Mouse (Mus musculus) lung, adult 18-20 months (tissue): ENCODE results near the gene Kcns1.
"Not testable (repeated sequence)": the region's sequence is repeated elsewhere in the genome, so short reads cannot be mapped to it uniquely, and the experiment has no call there.

Experiments
- DNase-seq, 2 experiments: peaks; one replicate each; pipeline ENCODE4 v3.0.0; 2022; ENCODE audit warnings: mixed read lengths in 2 of 2

The Kcns1 gene

GRCm38 (mm10) chr2:164170902-164171301 is at the start of gene Kcns1:
Gene Kcns1, minus strand, starts transcription at chr2:164171113.
- no peak for DNase-seq

DNA sequence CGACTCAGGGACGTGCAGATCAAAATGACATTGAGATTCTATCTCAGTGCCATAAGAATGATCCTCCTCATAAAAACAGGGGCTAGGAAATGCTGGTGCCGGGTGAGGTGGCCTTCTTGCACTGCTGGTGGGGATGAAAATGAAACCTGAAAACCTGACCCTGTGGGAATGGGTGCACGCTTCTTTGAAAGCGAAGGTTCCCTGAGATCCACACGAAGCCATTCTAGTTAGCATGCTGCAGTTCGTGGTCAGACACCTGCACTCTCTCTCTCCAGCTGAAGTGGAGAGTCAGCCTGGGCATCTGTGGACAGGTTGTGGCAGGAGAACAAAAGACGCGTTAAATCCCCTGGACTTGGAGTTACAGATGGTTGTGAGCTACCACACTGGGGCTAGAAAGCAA is 48.4 kb upstream of the Kcns1 start:
- DNase-seq, result no peak

GRCm38 (mm10) chr2:164212711-164213110 is 41.8 kb upstream of the Kcns1 start:
- DNase-seq, result no peak

DNA sequence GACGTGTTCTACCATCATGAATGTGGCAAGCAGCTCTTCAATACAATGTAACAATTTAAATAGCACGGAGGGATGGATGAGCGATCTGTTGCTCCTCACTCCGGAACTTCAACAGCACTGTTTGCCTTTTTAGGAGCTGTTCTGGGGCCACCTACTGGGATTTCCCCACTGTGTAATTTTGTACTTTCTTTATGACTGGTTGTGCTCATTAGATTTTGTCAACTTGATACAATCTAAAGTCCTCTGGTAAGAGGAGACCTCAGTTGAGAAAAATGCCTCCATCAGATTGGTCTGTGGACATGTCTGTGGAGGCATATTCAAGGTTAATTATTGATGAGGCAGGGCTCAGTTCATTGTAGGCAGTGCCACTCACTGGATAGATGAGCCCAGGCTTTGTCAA is 40.0 kb upstream of the Kcns1 start:
- no peak for DNase-seq

DNA sequence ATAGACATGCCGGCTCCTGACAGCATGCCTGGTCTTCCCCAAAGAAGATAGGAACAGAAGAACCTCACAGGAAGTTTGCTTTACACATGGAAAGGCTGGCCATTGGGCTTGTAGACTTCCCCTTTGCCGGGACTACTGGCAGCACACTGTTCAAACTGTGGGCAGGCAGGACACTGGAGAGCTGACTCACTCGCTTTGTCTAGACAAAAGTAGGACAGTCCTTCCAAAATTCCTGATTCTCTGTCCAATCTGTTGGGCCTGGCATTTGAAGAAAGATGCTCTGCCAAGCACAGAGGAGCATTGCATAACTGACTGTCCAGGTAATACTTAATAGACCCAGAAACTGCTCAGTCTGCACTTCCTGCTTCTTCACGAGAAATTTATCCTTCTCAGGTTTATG is 35.8 kb upstream of the Kcns1 start:
- no peak for DNase-seq

DNA sequence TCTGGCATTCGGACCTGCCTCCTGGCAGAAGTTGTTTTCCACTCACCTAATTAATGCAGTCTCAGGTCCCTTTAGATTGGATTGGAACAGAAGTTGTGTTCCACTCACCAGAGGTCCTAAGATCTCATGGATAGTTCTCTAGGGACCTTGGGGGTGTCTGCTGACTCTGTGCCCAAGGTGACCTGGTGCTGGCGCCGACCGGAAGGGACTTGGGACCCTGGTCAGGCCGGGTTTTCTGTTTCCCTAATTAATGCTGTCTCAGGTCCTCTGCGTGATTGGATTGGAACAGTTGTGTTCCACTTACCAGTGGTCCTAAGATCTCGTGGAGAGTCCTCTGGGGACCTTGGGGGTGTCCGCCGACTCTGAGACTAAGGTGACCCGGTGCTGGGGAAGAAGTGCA is 35.1 kb upstream of the Kcns1 start:
- DNase-seq, result not testable (repeated sequence)

DNA sequence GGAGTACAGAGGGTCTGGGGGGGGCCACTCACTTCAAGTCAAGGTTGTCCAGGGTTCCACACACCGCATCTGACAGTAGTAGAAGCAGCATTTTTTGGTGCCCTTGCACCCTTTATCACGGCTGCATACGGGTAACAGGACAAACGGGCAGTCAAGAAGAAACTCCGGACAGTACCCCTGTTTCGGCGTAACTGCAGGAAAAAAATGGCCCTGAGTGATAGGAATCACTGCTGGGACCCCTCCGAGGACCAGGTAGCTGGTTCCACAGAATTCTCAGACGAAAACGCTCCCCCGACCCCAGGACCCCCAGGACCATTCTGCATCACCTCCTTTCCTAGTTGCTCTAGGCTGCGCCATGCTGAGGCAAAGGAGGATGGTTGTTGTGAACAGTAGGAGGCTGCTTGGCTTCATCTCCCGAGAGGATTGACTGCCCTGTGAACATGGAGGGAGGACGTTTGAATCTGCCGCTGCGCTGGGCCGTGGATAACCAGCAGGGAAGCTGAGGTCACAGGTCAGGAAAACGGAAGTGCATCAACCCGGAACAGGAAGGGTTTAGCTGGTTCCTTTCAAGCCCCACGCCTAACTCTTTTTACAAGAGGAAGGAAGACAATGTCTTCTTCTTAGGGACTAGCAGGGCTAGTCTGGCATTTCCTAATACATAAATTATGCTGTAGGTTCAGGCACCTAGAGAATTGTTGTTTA is 28.9 kb upstream of the Kcns1 start, which contains the start of gene Wfdc15a:
Gene Wfdc15a, minus strand, starts transcription at position 505 of the 702 bp plus-strand sequence.
- DNase-seq, result no peak

DNA sequence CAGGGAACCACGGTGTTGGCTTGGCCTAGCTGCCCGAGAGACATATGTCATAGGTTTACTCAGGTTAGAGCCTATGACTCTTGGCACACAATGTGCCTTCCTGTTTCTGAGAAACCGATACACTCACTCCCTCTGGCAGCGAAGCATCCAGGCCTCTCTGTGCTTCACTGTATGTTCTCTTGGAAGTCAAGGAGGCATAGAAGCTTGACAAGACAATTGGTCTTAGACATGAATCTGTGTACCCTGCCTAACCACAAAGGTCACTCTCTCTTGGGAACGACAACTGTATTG is 25.7 kb upstream of the Kcns1 start:
- DNase-seq, result no peak

GRCm38 (mm10) chr2:164195971-164196699 is 25.2 kb upstream of the Kcns1 start:
- no peak for DNase-seq

GRCm38 (mm10) chr2:164194959-164195630 is 24.2 kb upstream of the Kcns1 start:
- no peak for DNase-seq

DNA sequence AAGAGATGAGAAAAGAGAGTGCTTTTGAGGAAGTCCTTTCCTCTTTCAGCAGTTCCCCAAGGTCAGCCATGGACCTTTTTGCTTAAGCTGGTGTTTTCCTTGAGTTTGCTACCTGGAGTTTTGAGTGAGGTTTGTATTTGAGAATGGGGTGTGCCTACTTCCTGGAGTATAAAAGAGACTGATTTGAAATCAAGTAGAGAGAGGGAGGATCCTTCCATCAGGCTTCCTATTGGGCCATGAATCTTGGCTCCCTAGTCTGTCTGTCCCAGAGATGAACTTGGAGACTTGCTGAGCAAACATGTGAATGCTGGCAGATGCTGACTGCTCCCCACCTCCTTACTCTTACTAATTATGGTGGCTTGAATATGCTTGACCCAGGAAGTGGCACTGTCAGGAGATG is 21.4 kb upstream of the Kcns1 start:
- no peak for DNase-seq

- DNase-seq, result peak in 1 of 2 experiments; percentile 36
Observed at GRCm38 (mm10) chr2:164190576-164190975, 19.7 kb upstream of the Kcns1 start, which contains the start of gene Wfdc12. Gene Wfdc12, minus strand, starts transcription at chr2:164190608.

DNA sequence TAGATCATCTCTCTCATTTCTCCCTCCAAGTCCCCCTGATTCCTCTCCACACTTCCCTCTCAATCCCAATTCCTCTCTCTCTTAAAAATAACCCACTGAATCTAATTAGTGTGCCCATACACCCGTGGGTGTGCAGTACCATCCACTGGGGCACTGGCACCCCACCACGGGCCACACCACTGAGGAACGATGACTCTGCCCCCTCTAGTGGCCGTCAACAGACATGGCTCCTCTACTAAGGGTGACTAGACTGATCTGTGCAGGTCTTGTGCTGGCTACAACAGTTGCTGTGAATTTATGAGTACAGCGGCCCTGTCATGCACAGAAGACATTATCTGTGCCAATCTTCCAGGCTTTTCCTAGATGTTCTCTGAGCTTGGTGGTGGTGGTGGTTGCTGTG is 17.8 kb upstream of the Kcns1 start:
- DNase-seq, result no peak

- DNase-seq, result no peak
Observed at GRCm38 (mm10) chr2:164184145-164184719, 13.3 kb upstream of the Kcns1 start.

- DNase-seq, result no peak
Observed at GRCm38 (mm10) chr2:164183340-164183739, 12.4 kb upstream of the Kcns1 start.

DNA sequence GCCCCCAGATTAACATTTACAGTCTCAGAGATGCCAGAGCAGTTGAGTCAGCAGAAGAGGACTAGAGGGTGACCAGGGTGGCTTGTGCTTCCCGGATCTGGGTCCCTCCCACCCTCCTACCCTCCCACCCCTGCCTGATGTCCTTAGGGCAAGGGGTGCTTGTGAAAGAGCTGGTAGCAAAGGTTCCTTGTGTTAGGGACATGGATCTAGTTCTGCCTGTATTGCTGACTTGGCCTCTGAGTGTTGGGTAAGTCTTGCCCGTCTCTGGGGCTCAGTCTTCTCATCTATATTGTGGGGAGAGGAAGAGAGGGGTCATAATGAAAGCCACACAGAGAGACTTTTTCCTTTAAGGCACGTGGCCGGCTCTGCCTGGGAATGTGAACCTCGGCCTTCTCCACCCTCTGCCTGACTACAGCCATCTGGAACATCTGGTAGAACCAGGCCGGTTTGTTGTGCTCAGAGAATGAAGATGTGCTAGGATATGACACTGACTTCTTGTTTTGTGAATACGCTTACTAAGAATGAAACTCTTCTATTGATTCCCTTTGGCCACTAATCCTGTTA is 11.9 kb upstream of the Kcns1 start, which contains the start of gene Wfdc5:
Gene Wfdc5, minus strand, starts transcription at position 51 of the 564 bp plus-strand sequence.
- DNase-seq, result no peak

DNA sequence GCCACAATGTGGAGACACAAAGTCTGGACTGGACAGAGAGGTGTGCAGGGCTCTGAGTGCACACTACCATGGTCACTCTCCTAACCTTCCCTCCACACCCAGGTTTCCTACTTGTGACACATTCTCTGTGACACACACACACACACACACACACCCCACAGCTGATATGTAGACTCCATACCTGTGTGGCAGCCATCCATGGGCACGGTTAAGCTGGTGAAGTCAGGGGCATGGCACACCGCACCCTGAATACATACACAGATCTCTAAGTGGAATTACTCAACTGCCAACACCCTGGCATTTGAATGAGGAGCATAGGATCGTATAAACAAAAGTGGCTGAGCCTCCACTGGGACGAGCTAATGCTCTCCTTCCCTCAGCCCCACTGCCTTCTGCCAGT is 9.9 kb upstream of the Kcns1 start:
- DNase-seq, result peak in 1 of 2 experiments; percentile 56

DNA sequence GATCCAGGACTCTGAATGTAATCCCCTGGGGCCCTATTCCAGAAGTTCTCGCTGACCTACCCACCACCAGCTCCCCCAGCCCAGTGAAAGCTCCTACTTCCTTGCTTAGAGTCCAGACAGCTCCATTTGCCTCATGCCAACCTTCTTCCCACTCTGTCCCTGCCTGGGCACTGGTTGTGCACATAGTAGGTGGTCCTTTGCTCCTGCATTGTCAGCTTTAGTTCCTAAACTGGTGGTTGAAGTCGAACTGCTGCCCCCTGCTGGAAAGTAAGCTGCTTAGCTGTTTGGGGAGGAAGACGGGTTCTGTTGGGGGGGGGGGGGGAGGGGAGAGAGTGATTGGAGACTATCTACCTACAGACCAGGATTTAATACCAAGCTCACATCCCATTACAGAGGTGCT is 9.2 kb upstream of the Kcns1 start:
- DNase-seq, result peak in 1 of 2 experiments; percentile 40

DNA sequence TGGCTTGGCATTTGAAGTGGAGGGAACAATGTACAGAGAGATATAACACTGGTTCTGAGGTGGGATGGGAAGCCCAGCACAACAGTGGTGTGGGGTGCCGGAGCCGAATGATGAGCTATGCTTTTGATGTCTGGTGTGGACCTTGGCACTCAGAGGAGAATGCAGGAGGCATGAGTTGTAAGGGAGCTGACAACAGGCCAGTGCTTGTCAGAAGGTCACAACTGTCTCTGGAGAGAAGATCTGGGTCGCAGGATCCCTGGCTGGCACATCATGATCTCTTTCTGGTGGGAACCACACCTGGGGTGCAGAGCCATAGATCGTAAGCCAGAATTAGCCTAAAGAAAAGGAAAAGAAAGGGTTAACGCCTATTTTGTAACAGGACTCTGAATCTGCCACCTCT is 6.9 kb upstream of the Kcns1 start:
- DNase-seq, result no peak

DNA sequence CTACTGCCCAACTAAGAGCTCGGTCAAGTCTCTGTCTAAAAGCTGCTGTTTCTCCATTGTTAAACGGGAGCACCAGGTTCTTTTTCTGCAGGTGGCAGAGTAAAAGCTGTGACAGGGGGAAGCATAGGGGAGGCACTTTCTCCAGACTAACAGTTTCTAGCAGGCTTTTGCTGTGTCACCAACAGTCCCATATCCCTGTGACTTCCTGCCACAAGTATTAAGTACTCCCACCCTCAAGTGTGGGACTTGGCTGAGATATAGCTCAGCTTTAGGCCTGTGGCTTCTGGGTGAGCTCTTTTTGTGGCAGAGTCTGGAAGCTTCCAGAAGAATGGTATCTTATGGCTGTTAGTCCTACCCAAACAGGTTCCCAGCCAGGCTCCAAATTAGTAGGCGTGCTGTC is 4.9 kb upstream of the Kcns1 start:
- no peak for DNase-seq

- no peak for DNase-seq
Observed at GRCm38 (mm10) chr2:164174649-164175395, 3.9 kb upstream of the Kcns1 start.

GRCm38 (mm10) chr2:164173394-164173793 is 2.5 kb upstream of the Kcns1 start:
- no peak for DNase-seq
